17 mouse cellular contexts compared by ENCODE assay signal in genomic region chr2:102820790-102821189, GRCm38 (mm10).
DNase-seq lines count a peak whose midpoint lies in the region; ATAC-seq lines count a peak whose summit lies in the region.
"Had no signal": no experiment of that assay in that cellular context is flagged by ENCODE, and none has a peak within 500 bp of the region (broad histone marks: within the 10 kb centered on the region; RNA-seq: fewer than 3 reads in every experiment).

No protein-coding gene starts in this region.

- 0 out of 2 replicates have a peak, but pooled peaks have one; percentile 16 for ATAC-seq in hindbrain, embryonic 12.5 days (ENCODE audit: low FRiP score)
- ATAC-seq in hindbrain, embryonic 14.5 days (ENCODE audit: low FRiP score): no peak
- ATAC-seq in embryonic facial prominence, embryonic 14.5 days (ENCODE audit: low read depth): no peak
- 0 out of 2 replicates have a peak, but pooled peaks have one; percentile 63 for ATAC-seq in limb, embryonic 11.5 days (ENCODE audit: insufficient number of reproducible peaks, low FRiP score, low TSS enrichment, low read depth)
- no peak for ATAC-seq in kidney, embryonic 15.5 days (replicated peaks; ENCODE audit: low FRiP score)

- H3K27ac ChIP-seq in hindbrain, embryonic 12.5 days: no peak overlapping the region
- no peak overlapping the region for H3K27ac ChIP-seq in hindbrain, embryonic 14.5 days
- H3K27ac ChIP-seq in embryonic facial prominence, embryonic 10.5 days (replicated peaks): peak overlapping the region; percentile 67; the same call in 1 of the 2 replicates
- no peak overlapping the region; the same call in 1 of the 2 replicates for H3K27ac ChIP-seq in embryonic facial prominence, embryonic 14.5 days (replicated peaks; ENCODE audit: low read depth, low read length)
- H3K27ac ChIP-seq in limb, embryonic 11.5 days (replicated peaks; ENCODE audit: low read depth, low read length): peak overlapping the region; percentile 53; the same call in 1 of the 2 replicates
- no peak overlapping the region for H3K27ac ChIP-seq in kidney, embryonic 15.5 days
- H3K27ac ChIP-seq: forebrain, embryonic 15.5 days; kidney, postnatal 0 days; liver, embryonic 14.5 days; midbrain, embryonic 13.5 days had no signal

- H3K36me3 ChIP-seq in hindbrain, embryonic 12.5 days: no peaks in the 10 kb centered on the region
- no peaks in the 10 kb centered on the region for H3K36me3 ChIP-seq in hindbrain, embryonic 14.5 days (replicated peaks; ENCODE audit: control insufficient read depth, insufficient read depth)
- H3K36me3 ChIP-seq in embryonic facial prominence, embryonic 10.5 days (replicated peaks): no peaks in the 10 kb centered on the region
- 0 out of 2 replicates have a peak, but pooled peaks cover 6% of the 10 kb centered on the region for H3K36me3 ChIP-seq in embryonic facial prominence, embryonic 14.5 days (ENCODE audit: control insufficient read depth, insufficient read depth, low read length)
- no peaks in the 10 kb centered on the region for H3K36me3 ChIP-seq in limb, embryonic 11.5 days (ENCODE audit: control insufficient read depth, insufficient read depth, low read length)
- no peaks in the 10 kb centered on the region for H3K36me3 ChIP-seq in kidney, embryonic 15.5 days
- H3K36me3 ChIP-seq: forebrain, embryonic 15.5 days; midbrain, embryonic 13.5 days had no signal

- 75% methylated on average over 8 of the region's 8 CpGs for WGBS in hindbrain, embryonic 12.5 days
- whole genome bisulfite sequencing in hindbrain, embryonic 14.5 days: 73% methylated on average over 8 of the region's 8 CpGs
- WGBS in embryonic facial prominence, embryonic 10.5 days: 88% methylated on average over 8 of the region's 8 CpGs
- WGBS in embryonic facial prominence, embryonic 14.5 days: 66% methylated on average over 8 of the region's 8 CpGs
- WGBS in limb, embryonic 11.5 days: 81% methylated on average over 8 of the region's 8 CpGs
- 72% methylated on average over 8 of the region's 8 CpGs for WGBS in kidney, embryonic 15.5 days

- H3K9me3 ChIP-seq in hindbrain, embryonic 12.5 days (replicated peaks): no peaks in the 10 kb centered on the region
- no peaks in the 10 kb centered on the region for H3K9me3 ChIP-seq in hindbrain, embryonic 14.5 days (ENCODE audit: control insufficient read depth, low read length)
- H3K9me3 ChIP-seq in embryonic facial prominence, embryonic 10.5 days: no peaks in the 10 kb centered on the region
- no peaks in the 10 kb centered on the region for H3K9me3 ChIP-seq in embryonic facial prominence, embryonic 14.5 days (ENCODE audit: control insufficient read depth, low read length)
- no peaks in the 10 kb centered on the region for H3K9me3 ChIP-seq in limb, embryonic 11.5 days (ENCODE audit: control insufficient read depth, low read length)
- no peaks in the 10 kb centered on the region for H3K9me3 ChIP-seq in kidney, embryonic 15.5 days (replicated peaks)
- H3K9me3 ChIP-seq: forebrain, embryonic 15.5 days; midbrain, embryonic 13.5 days had no signal

- no peak for DNase-seq in hindbrain, embryonic 14.5 days (ENCODE audit: low spot score)
- DNase-seq in embryonic facial prominence, embryonic 10.5 days (ENCODE audit: low spot score): no peak
- peak; percentile 12 for DNase-seq in embryonic facial prominence, embryonic 14.5 days (ENCODE audit: low spot score)
- DNase-seq in limb, embryonic 11.5 days (ENCODE audit: low spot score): peak; percentile 27
- DNase-seq in left cerebral cortex, postnatal 14 days (ENCODE audit: low spot score in 2 of 2): no peak
- no peak for DNase-seq in frontal cortex, adult 2 months (ENCODE audit: extremely low spot score in 1 of 2, low spot score in 1 of 2)
- DNase-seq: adrenal gland, adult 8-10 months; heart, postnatal 36 days; right cerebral cortex, postnatal 14 days; thymus, adult 2 months had no signal

- H3K4me2 ChIP-seq in hindbrain, embryonic 12.5 days (replicated peaks): no peak overlapping the region
- no peak overlapping the region for H3K4me2 ChIP-seq in hindbrain, embryonic 14.5 days (replicated peaks)
- no peak overlapping the region for H3K4me2 ChIP-seq in embryonic facial prominence, embryonic 14.5 days (ENCODE audit: low read depth, low read length)
- no peak overlapping the region for H3K4me2 ChIP-seq in limb, embryonic 11.5 days (ENCODE audit: low read depth, severe bottlenecking)
- no peak overlapping the region for H3K4me2 ChIP-seq in kidney, embryonic 15.5 days
- H3K4me2 ChIP-seq: forebrain, embryonic 15.5 days; midbrain, embryonic 13.5 days had no signal

- no peak overlapping the region for H3K4me3 ChIP-seq in hindbrain, embryonic 12.5 days
- no peak overlapping the region for H3K4me3 ChIP-seq in hindbrain, embryonic 14.5 days (replicated peaks; ENCODE audit: low read length)
- H3K4me3 ChIP-seq in embryonic facial prominence, embryonic 10.5 days: no peak overlapping the region
- H3K4me3 ChIP-seq in embryonic facial prominence, embryonic 14.5 days (ENCODE audit: low read depth, low read length): no peak overlapping the region
- H3K4me3 ChIP-seq in limb, embryonic 11.5 days (ENCODE audit: low read depth, low read length): no peak overlapping the region
- no peak overlapping the region for H3K4me3 ChIP-seq in kidney, embryonic 15.5 days (replicated peaks)
- H3K4me3 ChIP-seq: erythroblast, embryonic 14.5 days; forebrain, embryonic 15.5 days; midbrain, embryonic 13.5 days had no signal

- H3K9ac ChIP-seq in hindbrain, embryonic 12.5 days: no peak overlapping the region
- H3K9ac ChIP-seq in hindbrain, embryonic 14.5 days: no peak overlapping the region
- no peak overlapping the region for H3K9ac ChIP-seq in embryonic facial prominence, embryonic 14.5 days (ENCODE audit: low read depth, low read length)
- no peak overlapping the region for H3K9ac ChIP-seq in limb, embryonic 11.5 days (ENCODE audit: low read length)
- no peak overlapping the region for H3K9ac ChIP-seq in kidney, embryonic 15.5 days
- H3K9ac ChIP-seq: forebrain, embryonic 15.5 days; liver, embryonic 14.5 days; midbrain, embryonic 13.5 days had no signal

- no peaks in the 10 kb centered on the region for H3K27me3 ChIP-seq in hindbrain, embryonic 12.5 days
- H3K27me3 ChIP-seq in hindbrain, embryonic 14.5 days (ENCODE audit: control insufficient read depth, insufficient read depth, low read length): no peaks in the 10 kb centered on the region
- peaks cover 6% of the 10 kb centered on the region; the same call in 1 of the 2 replicates for H3K27me3 ChIP-seq in embryonic facial prominence, embryonic 10.5 days (replicated peaks; ENCODE audit: low read depth, poor library complexity, severe bottlenecking)
- no peaks in the 10 kb centered on the region for H3K27me3 ChIP-seq in embryonic facial prominence, embryonic 14.5 days (replicated peaks; ENCODE audit: control insufficient read depth, insufficient read depth, low read length)
- no peaks in the 10 kb centered on the region for H3K27me3 ChIP-seq in limb, embryonic 11.5 days (ENCODE audit: control insufficient read depth, insufficient read depth, low read length)
- H3K27me3 ChIP-seq in kidney, embryonic 15.5 days: no peaks in the 10 kb centered on the region
- H3K27me3 ChIP-seq: forebrain, embryonic 15.5 days; midbrain, embryonic 13.5 days had no signal

- intact Hi-C loops in left cerebral cortex, postnatal 14 days (cut with DNase I): no loop called here

- H3K4me1 ChIP-seq in hindbrain, embryonic 12.5 days: peaks cover 6% of the 10 kb centered on the region
- H3K4me1 ChIP-seq in hindbrain, embryonic 14.5 days (replicated peaks; ENCODE audit: control insufficient read depth, insufficient read depth, low read length): 0 out of 2 replicates have a peak, but pooled peaks cover 9% of the 10 kb centered on the region
- H3K4me1 ChIP-seq in embryonic facial prominence, embryonic 10.5 days: peaks cover 13% of the 10 kb centered on the region
- H3K4me1 ChIP-seq in embryonic facial prominence, embryonic 14.5 days (ENCODE audit: control insufficient read depth, insufficient read depth, low read length): peaks cover 10% of the 10 kb centered on the region
- H3K4me1 ChIP-seq in limb, embryonic 11.5 days (ENCODE audit: control insufficient read depth, insufficient read depth, low read length): 0 out of 2 replicates have a peak, but pooled peaks cover 2% of the 10 kb centered on the region
- peaks cover 5% of the 10 kb centered on the region; the same call in 1 of the 2 replicates for H3K4me1 ChIP-seq in kidney, embryonic 15.5 days

Comparison
In these comparisons a context has a peak if more than half of its experiments do, and no peak if none do; other contexts are left out.
1. ATAC-seq: peak in hindbrain, embryonic 12.5 days (single experiment) and limb, embryonic 11.5 days (single experiment); none in hindbrain, embryonic 14.5 days (single experiment), embryonic facial prominence, embryonic 14.5 days (single experiment) and kidney, embryonic 15.5 days (single experiment).
2. H3K27ac ChIP-seq: peak in embryonic facial prominence, embryonic 10.5 days (single experiment) and limb, embryonic 11.5 days (single experiment); none in hindbrain, embryonic 12.5 days (single experiment), hindbrain, embryonic 14.5 days (single experiment), embryonic facial prominence, embryonic 14.5 days (single experiment) and kidney, embryonic 15.5 days (single experiment).
3. DNase-seq: peak in embryonic facial prominence, embryonic 14.5 days (single experiment) and limb, embryonic 11.5 days (single experiment); none in hindbrain, embryonic 14.5 days (single experiment), embryonic facial prominence, embryonic 10.5 days (single experiment), left cerebral cortex, postnatal 14 days (0 of 2) and frontal cortex, adult 2 months (0 of 2).